Mouse (Mus musculus): ENCODE measurements around the gene Tmem56.

Tmem56 gene

DNA sequence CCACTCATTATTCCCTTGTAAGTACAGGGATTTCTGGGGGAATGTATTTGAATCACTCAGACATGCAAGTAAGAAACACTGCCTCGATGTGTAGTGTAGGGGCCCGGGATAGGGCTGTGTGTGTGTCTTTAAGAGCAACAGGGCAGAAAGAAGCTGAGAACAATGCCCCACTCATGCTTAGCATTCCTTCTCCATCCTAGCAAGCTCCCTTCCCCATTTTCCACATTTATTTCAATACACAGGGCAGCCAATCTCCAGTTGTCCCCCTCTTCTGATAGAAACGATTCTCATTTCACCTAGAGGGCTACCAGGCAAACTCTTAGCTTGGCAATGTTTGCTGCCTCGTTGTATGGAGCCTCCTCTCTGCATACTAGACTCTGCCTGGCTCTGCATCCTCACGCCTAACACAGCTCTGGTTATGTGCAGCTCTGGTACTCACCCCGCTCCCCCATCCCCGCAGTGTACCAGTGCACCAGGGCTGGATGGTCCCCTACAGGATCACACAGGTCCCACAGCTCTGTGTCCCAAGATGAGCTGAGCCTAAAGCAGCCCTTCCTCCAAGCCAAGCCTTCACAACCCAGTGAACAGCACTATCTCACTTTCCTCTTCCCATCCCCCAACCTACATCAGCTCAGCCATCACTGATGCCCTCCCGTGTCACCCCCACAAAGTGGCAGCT is 42.4 kb downstream of the Tmem56 start:
- DNase-seq (ENCODE audit: low spot score in 2 of 2), result no peak

DNA sequence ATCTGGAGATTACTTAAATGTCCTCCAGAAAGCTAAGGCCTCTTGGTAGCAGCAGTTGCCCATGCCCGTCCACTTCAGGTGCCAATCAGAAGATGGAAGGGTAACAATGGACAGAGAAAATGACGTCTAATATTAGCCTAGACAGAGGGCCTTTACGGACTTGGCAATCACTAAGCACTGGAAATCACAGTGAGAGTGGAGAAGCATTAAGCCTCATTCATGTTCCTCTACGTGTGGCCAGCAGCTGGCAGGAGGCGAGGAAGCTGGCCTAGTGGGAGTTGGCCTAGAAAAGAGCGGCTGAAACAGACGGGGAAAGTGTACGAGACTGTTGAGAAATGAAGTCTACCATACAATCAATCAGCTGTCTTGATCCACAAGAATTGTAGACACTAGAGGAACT is 43.8 kb downstream of the Tmem56 start:
- no peak for DNase-seq (ENCODE audit: low spot score in 2 of 2)

DNA sequence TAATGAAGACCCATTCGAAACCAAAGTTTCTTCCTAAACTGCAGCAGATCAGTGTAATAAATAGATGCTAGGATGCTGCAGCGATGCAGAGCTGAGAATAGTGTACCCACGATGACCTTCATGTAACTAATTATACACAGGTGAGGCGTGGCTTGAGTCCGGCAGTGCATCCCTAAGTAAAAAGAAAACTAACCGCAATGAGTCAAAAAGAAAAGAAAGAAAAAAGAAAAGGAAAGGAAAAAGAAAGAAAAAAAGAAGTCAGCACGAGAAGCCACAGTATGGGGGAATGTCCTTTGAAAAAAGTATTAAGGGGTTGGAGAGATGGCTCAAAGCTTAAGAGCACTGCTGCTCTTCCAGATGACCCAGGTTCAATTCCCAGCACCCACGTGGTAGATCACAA is 58.1 kb downstream of the Tmem56 start:
- no peak for DNase-seq (ENCODE audit: low spot score in 2 of 2)

DNA sequence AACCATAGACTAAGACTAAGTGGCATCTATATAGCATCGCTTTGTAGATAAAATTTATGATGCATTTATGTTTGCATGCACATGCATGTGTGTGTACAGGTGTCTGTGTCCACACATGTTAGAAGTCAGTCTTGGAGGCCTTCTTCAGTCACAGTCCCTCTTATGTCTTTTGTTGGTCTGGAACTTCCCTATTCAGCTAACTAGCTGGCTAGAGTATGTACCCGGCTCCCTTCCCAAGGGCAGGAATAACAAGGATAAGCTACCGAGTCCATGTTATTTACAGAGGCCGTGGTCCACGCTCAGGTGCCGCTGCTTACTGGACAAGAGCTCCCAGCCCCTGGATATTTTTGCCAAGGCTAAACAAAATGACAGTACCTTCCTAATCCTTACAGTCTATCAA is 58.7 kb downstream of the Tmem56 start:
- DNase-seq (ENCODE audit: low spot score in 2 of 2), result no peak

DNA sequence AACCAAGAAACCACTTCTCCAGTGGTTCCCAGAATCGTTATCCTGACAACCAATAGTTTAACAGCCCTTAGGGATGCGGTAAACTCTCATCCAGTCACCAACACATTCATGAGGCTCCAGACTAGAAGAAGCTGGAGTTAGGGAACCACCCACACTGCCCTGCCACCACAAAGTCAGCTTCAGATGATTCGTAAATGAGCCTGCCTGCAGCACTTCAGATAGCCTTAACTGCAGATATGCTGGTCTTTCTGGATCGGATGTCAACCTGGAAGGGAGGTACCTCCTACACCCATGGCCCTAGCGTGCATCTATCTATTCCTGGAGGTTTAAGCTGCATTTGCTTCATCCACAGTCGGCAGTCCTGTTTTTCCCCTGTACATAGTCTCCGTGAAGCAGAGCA is 60.9 kb downstream of the Tmem56 start:
- DNase-seq (ENCODE audit: low spot score in 2 of 2), result no peak

DNA sequence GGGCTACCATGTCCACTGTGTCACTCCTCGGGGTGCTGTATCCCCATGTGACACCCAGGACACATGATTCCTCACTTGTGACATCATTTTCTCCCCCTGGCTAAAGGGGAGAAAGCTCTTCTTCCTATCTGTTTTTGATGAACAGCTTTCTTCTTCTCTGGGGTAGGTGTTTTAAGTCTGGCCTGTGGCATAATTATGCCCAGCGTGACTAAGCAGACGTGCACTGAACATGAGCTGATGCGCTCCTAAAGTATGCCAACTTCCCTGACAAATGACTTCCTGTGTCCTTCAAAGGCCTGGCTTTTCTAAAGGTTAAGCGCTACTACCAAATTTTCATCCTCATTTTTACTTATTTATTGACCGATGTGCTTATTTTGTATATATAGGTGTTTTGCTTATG is 65.9 kb downstream of the Tmem56 start:
- DNase-seq (ENCODE audit: low spot score in 2 of 2), result no peak

DNA sequence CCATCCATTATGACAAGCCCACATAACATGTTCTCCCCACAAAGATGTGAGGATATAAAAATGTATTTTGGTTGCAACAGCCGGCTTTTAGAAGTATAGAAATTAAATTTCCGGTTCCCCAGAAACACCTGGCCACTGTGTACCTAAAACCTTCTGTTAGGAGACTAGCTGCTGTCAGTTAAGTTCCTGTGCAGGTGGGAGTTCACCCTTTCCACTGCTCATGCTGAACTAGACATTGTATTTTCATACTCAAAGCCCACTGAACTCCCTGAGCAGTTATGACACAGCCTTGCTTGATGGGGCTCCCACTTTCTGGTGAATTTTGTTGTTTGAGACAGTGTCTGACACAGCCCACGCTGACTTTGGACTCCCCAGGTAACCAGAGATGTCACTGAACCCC is 69.4 kb downstream of the Tmem56 start:
- DNase-seq (ENCODE audit: low spot score in 2 of 2), result no peak

DNA sequence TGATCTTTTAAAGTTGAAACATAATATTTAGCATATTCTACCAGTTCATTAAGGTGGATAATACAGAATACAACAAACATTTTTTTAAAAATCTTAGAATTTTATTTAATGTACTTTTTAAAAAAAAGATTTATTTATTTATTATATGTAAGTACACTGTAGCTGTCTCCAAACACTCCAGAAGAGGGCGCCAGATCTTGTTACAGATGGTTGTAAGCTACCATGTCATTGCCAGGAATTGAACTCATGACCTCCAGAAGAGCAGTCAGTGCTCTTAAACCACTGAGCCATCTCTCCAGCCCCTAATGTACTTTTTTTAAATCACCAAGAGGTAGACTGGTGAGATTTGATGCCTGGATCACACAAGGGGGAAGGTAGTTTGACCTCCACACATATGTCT is 70.7 kb downstream of the Tmem56 start:
- DNase-seq (ENCODE audit: low spot score in 2 of 2), result no peak

DNA sequence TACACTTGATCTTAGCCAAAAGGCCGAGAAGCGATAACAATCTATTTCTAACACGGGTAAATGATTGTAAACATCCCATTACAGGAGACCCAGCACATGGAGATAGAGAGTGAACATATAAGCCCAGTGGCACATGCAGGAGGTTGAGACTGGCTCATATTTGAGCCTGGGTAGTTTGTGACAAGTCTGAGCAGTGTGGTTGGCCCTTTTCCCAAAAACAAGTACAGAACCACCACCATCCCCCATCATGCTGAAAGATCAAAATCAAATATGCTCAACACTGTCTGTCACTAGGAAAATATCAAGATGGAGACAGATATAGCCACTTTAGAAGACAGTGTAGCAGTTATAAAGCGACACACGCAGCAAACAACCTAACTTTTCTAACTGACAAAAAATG is 73.9 kb downstream of the Tmem56 start:
- no peak for DNase-seq (ENCODE audit: low spot score in 2 of 2)

DNA sequence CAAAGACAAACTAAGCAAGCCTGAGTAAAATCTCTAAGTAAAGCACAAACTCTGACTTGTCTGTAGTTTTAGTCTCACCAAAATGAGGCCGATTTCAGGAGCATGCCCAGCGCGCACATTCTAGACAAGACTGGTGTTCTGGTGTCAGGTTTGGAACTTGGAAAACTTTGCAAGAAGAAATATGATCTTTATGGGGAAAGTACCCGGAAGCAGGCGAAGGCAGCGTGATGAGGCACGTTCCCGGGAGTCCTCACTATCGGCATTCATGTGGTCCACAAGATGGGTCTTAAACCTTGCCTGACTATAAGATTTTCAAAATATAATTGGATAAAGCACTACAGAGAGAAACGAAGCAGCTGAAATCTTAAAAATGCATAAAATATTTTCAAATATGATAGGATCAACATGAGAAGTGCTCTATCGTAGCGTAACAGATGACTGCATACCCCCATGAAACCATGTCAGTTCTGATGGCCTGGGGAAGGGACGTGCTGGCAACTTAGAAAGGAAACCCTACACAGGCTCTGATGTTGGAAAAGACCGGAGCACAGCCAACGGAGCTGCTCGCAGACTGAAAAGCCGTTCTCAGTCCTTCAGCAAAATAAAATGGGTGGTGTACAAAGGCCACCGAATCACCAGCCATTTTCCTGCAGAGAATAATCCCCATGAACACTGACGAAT is 76.6 kb downstream of the Tmem56 start:
- DNase-seq (ENCODE audit: low spot score in 2 of 2), result no peak

DNA sequence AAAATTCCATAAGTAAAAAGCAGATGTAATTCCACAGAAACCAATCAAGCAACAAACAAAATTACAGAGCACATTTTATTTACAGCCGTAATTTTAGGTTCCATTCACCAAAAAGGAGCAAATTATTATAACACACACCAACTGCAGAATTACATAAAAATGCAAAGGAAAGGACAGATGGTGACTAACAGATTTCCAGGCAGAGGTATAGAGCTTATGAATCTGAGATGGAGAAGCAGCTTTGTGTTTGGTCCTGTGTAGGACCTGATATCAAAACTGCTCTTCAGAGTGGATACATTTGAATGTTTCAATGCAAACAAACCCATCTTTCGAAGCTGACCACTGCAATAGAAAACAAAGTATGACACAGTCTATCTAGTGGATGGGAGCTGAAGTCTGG is 80.3 kb downstream of the Tmem56 start:
- no peak for DNase-seq (ENCODE audit: low spot score in 2 of 2)

DNA sequence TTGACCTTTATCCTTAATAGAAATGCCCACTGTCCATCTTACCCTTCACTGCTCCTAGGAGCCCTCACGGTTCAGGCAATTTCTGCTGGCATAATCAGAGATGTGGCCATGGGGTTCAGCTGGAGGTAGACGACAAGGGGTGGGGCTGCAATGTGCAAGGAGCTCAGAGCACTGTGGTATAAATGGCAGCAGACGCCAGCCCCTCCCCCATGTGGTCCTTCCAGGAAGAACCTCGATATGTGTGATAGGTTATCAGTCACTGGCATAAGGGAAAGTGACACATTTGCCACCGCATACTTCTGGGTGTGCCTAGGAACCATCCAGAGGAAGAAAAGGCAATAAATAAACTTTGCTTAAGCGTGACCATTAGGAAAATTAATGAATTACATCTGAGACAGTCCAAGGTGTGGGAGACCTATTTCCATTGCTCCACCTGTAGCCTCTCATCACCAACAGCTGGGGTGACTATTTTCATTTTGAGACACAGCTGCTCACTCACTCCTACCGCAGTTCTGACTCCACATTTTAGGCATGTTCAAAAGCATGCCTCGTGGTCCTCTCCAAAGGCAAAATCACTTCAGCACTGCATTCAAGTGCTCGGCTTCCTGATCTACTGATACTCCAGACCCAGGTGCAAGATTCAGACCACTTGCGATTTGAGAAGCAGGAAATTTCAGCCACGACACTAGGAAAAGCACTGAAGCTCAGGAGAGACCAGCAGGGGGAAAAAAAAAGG is 81.7 kb downstream of the Tmem56 start:
- no peak for DNase-seq (ENCODE audit: low spot score in 2 of 2)

DNA sequence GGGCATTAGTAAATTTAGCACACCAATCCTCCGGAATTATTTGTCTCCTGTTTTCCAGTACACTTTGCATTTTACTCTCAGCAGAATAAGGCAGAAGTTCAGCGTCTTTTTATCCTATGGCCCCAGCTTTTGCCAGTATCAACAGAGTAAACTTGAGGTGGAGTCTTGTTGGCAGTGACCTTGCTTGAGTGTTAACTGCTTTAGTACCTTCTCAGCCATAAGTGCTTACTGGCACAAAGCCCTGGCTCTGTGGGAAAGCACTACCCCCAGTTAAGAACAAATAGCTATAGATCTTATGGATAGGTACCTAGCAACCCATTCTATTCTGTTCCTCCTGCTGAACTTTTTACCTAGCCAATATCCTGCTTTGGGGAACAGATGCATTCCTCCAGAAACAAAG is 93.7 kb downstream of the Tmem56 start:
- DNase-seq (ENCODE audit: low spot score in 2 of 2), result no peak

DNA sequence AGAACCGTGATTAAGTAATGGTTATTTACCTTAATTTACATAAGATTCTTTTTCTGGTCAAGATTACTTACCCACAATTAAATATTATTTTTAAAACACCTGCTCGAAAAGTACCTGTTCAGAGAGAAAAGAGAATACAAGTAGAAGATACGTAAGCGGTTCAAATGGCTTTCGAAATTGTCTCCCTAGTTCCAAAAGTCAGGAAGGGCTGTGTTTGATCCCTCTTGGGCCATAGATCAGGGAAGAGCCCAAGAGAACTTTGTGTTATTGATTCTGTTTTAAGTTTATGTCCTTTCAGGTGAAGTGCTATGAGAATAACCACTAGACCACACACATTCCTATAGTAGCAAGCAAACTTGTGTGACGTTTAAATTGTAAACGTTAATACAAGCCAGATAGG is 95.4 kb downstream of the Tmem56 start:
- DNase-seq (ENCODE audit: low spot score in 2 of 2), result no peak

DNA sequence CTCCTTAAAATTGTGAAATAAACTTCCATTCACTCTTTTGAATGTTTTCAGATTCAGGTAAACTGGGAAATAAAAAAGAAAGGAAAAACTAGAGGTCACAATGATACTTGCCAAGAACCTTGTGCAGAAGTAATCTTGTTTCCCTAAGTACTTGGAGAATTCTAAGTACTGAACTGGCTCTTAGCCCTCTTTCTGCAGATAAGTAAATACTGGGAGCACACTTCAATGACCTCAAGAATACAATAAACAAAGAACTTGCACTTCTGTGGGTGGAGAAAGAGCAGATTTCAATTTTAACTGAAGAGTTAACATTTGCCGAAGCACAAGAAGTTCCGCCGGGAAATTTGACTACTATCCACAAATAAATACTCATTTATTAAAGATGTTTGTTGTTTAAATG is 96.0 kb downstream of the Tmem56 start:
- no peak for DNase-seq (ENCODE audit: low spot score in 2 of 2)

DNA sequence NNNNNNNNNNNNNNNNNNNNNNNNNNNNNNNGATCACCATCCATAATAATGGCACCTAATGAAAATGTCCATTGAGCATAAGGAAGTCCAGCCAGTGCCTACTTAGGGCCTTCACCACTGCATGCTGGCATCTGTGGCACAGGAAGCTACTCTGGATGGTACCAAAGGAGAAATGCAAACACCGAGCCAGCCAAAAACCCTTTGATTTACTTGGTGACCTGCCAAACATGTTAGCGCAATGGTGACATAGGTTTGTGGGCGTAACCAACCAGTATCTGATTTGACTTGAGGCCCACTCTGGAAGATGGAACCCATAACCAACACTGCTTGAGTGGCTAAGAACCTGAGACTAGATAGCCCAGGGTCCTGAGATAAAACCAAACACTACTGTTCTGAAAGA is 97.7 kb downstream of the Tmem56 start:
- DNase-seq (ENCODE audit: low spot score in 2 of 2), result no peak

DNA sequence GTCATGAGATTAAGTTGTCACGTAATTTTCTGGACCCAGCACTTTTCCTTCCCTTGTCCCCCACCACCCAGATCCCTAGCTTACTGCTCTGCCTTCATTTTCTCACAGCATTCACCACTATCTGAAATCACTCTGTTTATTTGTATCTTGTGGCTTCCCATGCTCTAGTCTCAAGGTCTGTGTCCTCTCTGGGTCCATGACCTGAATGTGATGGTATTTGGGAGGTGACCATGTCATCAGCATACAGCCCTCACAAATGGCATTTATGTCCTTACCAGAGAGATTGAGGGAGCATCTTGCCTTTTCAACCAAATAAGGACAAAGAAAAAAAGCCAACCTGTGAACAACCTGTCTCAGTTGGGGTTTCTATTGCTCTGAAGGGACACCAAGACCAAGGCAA is 106.9 kb downstream of the Tmem56 start:
- DNase-seq (ENCODE audit: low spot score in 2 of 2), result no peak

DNA sequence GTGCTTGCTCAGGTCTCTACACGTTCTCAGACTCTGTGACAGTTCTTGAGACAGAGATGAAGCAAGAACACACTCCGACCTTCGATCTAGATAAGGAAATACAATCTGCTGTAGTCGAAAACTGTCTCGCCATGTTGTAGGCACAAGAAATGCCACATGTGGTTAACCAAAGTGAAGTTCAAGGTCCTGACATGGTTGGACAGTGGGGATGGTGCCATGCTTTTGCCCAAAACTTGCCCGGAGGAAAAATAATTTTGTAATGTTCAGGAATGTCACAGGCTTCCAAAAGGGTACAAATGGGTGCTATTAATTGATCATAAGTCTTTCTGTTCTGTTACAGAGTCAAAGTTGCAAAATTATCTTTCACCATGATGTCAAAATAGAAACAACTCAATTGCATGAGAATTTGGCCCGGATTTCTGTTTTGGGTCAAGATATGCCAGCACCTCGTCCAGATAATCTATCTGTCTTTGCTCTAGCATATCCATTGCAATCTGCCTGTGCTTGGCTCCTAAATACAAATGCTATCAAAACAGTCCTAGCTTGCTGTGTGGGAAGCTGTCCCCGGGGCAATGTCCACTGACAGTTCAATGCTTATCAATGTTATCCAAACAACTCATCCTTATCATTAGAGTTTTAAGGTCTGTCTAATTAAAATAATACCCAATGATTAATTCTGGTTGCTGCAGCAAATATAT is 108.5 kb downstream of the Tmem56 start:
- no peak for DNase-seq (ENCODE audit: low spot score in 2 of 2)

DNA sequence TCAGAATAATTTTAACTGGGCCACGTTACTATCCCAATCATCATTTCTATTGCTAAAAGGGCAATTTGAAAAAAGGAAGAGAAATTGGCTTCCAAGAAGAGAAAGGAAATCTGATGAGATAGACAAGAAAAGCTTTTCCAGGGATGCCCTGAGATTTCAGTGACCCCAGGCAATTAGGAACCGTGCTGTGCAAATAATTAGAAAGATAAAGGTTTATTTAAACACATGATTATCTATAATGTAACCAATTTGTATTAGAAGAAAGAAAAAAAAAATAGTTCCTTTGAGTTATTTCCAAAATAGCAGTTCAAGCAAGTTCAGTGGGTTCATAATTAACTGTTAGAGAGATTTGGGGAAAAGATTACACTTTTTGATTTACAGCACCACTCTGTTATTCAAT is 110.2 kb downstream of the Tmem56 start:
- DNase-seq (ENCODE audit: low spot score in 2 of 2), result no peak

DNA sequence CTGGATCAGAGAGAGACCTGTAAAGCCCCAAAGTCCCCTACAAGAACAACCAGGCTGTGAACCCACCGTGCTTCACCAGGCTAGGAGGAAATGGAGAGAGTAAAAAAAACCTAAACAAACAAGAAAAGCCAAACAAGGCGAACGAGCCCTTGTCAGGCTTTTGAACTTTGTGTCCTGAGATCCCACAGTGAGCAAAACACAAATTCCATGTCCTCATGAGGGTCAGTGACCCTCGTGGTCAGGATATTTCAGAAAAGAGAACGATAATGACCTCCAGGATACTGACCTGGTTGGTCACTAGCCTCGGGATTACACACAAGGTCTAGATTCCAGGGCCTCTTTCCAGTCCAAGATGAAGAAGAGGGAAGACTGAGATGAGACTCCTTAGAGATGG is 111.0 kb downstream of the Tmem56 start:
- DNase-seq (ENCODE audit: low spot score in 2 of 2), result no peak

DNA sequence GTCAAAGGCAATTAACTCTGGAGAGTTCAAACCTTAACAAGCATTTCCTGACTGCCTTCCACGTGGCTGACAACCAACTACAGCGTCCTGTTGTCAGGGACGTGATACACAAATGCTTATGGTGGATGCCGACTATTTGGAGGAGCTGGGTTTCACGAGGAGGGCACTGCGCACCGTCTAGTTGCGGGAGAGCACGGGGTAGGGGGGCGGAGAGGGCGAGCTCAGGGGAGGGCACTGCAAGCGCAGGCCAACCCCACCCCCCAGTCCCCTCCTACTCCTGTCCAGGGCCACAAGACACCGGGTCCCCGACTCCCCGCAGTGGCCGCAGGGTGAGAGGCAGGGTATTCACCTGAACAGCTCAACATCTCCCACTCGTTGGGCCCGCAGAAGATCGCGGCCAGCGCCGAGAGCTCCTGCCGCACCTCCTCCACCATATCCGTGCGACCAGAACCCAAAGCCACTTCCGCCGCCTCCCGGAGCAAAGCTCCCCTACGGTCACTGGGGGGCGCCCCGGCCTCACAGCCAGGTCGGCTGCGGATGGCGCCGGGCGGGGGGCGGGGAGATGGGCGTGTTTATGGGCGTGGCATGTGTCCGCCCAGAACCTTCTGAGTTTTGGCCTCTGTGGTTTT is 111.5 kb downstream of the Tmem56 start, which contains the start of gene Rwdd3:
Gene Rwdd3 (minus strand): TSS at position 453 of the 629 bp plus-strand sequence.
- DNase-seq (ENCODE audit: low spot score in 2 of 2), result peak; percentile 89 to 90

DNA sequence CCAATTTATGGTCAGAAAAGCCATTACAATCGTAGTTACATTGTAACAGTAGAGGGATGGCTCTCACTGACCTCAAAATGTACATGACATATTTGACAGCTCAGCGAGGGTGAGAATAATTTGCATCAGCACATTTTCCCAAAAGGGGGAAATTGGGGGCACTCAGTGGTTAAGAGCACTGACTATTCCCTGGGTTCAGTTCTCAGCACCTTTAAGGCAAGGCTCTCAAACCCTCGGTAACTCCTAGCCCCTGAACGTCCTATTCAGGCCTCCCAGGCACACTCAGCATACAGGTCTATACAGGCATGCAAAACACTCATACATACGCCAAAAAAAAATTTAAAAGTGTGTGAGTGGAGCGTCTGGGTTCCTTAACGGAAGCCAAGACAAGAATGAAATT is 112.3 kb downstream of the Tmem56 start:
- no peak for DNase-seq (ENCODE audit: low spot score in 2 of 2)
